Mouse (Mus musculus): ENCODE data around the gene Agfg2.

DNA sequence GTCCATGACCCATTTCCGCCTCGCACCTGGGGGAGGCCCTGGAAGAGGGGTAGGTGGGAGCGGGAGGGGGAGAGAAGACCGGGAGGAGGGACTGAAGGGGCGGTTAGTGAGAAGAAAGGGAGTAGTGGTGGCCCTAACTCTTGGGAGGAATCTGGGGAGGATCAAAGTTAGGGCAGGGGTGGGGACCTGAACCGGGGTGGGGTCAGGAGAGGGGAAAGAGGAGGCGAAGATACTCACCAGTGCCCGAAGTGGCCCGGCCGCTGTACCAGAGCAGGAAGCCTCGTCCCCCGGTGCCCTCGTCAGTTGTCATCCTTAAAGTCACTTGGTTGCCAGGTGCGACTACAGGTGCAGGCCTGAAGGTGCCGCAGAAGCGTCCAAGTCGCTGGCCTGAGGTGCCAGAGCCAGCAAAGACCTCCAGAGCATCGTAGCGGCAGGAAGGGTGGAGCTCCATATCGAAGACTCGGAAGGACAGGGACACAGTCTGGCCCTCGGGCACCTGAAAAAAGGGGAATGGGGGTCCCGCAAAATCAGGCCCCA lies 75.8 kb downstream of the Agfg2 start:
- TF ChIP-seq POLR2A (IDR thresholded peaks at IDR 0.05; ENCODE audit: borderline replicate concordance, insufficient read depth, low read length) (no peak), CTCF (IDR thresholded peaks at IDR 0.05; ENCODE audit: borderline replicate concordance, insufficient read depth, low read depth, low read length) (no peak)

Measured in cerebellum, adult 2 months (tissue).